Mouse (Mus musculus) limb, embryonic 14.5 days (tissue): ENCODE measurements around the gene Olfr376. TPM values are rescaled to one million over a fixed set of nuclear protein-coding genes. Genes with fewer than 3 reads are reported as not detected.

Experiments
- ATAC-seq: fragments of 200-750 bp; cut with Nextera tagmentation; 2 replicates; pipeline ENCODE4 v1.8.0; 2017; ENCODE audit warnings: low read depth, moderate number of reproducible peaks, moderate TSS enrichment; ENCODE audit not compliant: low FRiP score
- DNase-seq: peaks from one replicate; pipeline ENCODE4 v3.0.0-alpha.2; 2015; ENCODE audit warnings: low spot score
- H3K27ac ChIP-seq: fragments of 300-500 bp; sonication (generic); replicated peaks from 2 replicates; pipeline ENCODE4 v1.5.1; 2014; ENCODE audit warnings: low read depth, mild to moderate bottlenecking, low read length, moderate library complexity, mixed read lengths
- H3K27me3 ChIP-seq: fragments of 300-500 bp; sonication (generic); 2 replicates; pipeline ENCODE4 v1.6.1; 2014; ENCODE audit warnings: low read length, mixed read lengths; ENCODE audit not compliant: control insufficient read depth, insufficient read depth
- H3K36me3 ChIP-seq: fragments of 300-500 bp; sonication (generic); 2 replicates; pipeline ENCODE4 v1.6.1; 2014; ENCODE audit warnings: mild to moderate bottlenecking, low read length, moderate library complexity, mixed read lengths; ENCODE audit not compliant: control insufficient read depth, insufficient read depth
- H3K4me1 ChIP-seq: fragments of 300-500 bp; sonication (generic); 2 replicates; pipeline ENCODE4 v1.6.1; 2014; ENCODE audit warnings: antibody characterized with exemption, low read length, mixed read lengths; ENCODE audit not compliant: control insufficient read depth, insufficient read depth
- H3K4me2 ChIP-seq: fragments of 300-500 bp; sonication (generic); replicated peaks from 2 replicates; pipeline ENCODE4 v1.6.1; 2014; ENCODE audit warnings: low read depth, mild to moderate bottlenecking, low read length, moderate library complexity; ENCODE audit not compliant: severe bottlenecking
- H3K4me3 ChIP-seq: fragments of 300-500 bp; sonication (generic); replicated peaks from 2 replicates; pipeline ENCODE4 v1.5.1; 2014; ENCODE audit warnings: low read length
- H3K9ac ChIP-seq: fragments of 300-500 bp; sonication (generic); 2 replicates; pipeline ENCODE4 v1.6.1; 2014; ENCODE audit warnings: mild to moderate bottlenecking, low read depth, low read length, moderate library complexity; ENCODE audit not compliant: severe bottlenecking
- H3K9me3 ChIP-seq: fragments of 300-500 bp; sonication (generic); 2 replicates; pipeline ENCODE4 v1.6.1; 2016; ENCODE audit warnings: low read length; ENCODE audit not compliant: control insufficient read depth
- POLR2A ChIP-seq: fragments of 200-500 bp; IDR thresholded peaks from 2 replicates; pipeline ENCODE4 v1.8.0; 2012; ENCODE audit warnings: inconsistent platforms, mild to moderate bottlenecking, moderate library complexity, borderline replicate concordance; ENCODE audit not compliant: insufficient read depth, insufficient read length; ENCODE audit errors: extremely low read depth
- WGBS: fragments of 180-500 bp; shearing (Covaris S2); extraction: QIAGEN DNeasy Blood & Tissue Kit; methylation state at CpG from one replicate; pipeline ENCODE4 v1.1.7; 2014; 5-methylcytosine and 5-hydroxymethylcytosine counted together
- polyA plus RNA-seq, 2 experiments: library from polyadenylated mRNA; depleted of rRNA in 1 of 2; stranded (reverse) in 1 of 2; unstranded in 1 of 2; fragments of >200 nt; fragmentation: Nextera tagmentation in 1 of 2; extraction: Ambion mirVana in 1 of 2; gene quantifications; 2 replicates each; pipeline versions ENCODE4 v1.2.1 to v1.2.3; 2012 to 2014

Gene Olfr376
- polyA plus RNA-seq, 2 experiments = not detected

DNA sequence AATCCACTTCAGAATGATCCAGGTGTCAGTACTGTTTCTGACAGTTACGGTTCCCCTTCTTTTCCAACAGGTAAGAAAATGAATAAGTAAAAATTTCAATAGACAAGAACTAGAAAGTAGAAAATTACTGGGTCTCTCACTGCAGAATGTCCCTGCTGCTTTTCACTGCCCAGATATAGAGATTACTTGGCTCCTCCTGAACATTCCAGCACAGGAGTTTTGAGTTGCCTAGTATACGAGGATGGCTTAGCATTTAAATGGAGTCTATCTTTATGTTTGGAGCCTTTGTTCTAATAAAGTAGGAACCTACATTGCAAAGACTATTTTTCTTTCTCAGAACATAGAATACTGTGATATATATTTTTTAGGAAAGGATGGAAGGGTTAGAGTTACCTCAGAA lies 37.7 kb upstream of the Olfr376 start:
- Histone ChIP-seq H3K36me3 (no peaks in the 10 kb centered on the region), H3K4me1 (no peaks in the 10 kb centered on the region), H3K4me2 (no peak overlapping the region), H3K27ac (no peak overlapping the region), H3K9me3 (no peaks in the 10 kb centered on the region), H3K27me3 (no peaks in the 10 kb centered on the region), H3K4me3 (no peak overlapping the region), H3K9ac (no peak overlapping the region)
- no peak for DNase-seq
- TF ChIP-seq POLR2A = no peak
- ATAC-seq = no peak
- WGBS = 73% methylated on average over 2 of the region's 2 CpGs

DNA sequence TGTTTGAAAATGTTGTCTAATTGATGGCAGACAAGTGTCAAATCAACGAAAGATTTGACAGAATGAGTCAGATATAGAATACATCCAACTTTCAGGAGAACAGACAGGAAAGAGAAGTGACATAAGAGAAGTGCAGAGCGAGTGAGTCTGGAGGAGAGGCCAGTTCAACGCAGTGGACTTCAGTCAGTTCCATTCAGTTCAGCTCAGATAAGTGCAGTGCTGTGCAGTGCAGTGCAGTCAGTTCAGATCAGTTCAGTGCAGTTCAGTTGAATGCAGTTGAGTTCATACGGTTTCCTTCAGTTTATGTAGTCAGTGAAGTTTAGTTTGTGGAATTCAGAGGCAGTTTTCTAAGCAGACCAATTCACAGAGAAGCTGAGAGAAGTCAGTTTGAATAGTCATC lies 34.1 kb upstream of the Olfr376 start:
- Histone ChIP-seq H3K4me2 (no peak overlapping the region), H3K9me3 (no peaks in the 10 kb centered on the region), H3K27me3 (no peaks in the 10 kb centered on the region), H3K4me1 (no peaks in the 10 kb centered on the region), H3K27ac (no peak overlapping the region), H3K36me3 (no peaks in the 10 kb centered on the region), H3K4me3 (no peak overlapping the region), H3K9ac (no peak overlapping the region)
- ATAC-seq (no peak), DNase-seq (no peak)
- WGBS = 73% methylated on average over 4 of the region's 4 CpGs
- no peak for TF ChIP-seq POLR2A

DNA sequence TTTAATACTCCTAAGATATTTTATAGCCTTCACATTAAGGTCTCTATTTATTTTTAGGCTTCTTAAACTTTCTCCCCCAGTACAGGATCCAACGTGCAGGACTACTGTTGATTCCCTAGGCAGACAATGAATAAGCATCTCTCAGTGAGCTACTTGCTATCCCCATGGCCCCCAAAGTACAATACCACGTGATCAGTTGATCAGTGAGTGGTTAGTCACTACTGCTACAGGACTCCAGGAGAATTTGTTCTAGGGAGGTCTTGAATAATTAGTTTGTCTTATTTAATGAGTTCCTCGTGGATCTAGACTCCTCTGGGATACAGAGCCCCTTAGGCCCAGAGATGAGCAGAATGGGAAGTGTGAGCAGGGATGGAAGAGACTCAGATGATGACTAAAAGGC lies 20.6 kb upstream of the Olfr376 start, which contains the start of gene Olfr20:
Olfr20 (plus strand) TSS at position 301 of the 400 bp plus-strand sequence.
- no peak within 1 kb of the TSS for H3K27ac ChIP-seq
- H3K27me3 ChIP-seq = no peaks in the 10 kb centered on the region
- ATAC-seq (no peak), DNase-seq (no peak)
- no peaks in the 10 kb centered on the region for H3K9me3 ChIP-seq
- WGBS = 45% methylated on average over 3 of the region's 3 CpGs
- no peaks in the 10 kb centered on the region for H3K4me1 ChIP-seq
- no peaks in the 10 kb centered on the region for H3K36me3 ChIP-seq
- no peak within 1 kb of the TSS for H3K4me3 ChIP-seq
- TF ChIP-seq POLR2A = no peak
- no peak within 1 kb of the TSS for H3K9ac ChIP-seq
- no peak within 1 kb of the TSS for H3K4me2 ChIP-seq

DNA sequence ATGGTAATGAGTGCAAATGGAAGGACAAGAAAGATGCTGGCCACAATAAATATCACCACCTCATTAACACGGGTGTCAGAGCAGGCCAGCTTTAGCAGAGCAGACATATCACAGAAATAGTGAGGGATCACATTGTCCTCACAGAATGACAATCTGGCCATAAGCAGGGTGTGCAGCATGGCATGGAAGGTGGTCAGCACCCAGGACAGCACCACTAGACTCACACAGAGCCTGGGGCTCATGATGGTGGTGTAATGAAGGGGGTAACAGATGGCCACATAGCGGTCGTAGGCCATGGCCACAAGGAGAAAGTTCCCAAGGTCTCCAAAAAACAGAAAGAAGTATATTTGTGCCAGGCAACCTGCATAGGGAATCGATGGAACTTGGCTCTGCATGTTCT lies 24.3 kb downstream of the Olfr376 start:
- Histone ChIP-seq H3K9me3 (no peaks in the 10 kb centered on the region), H3K4me1 (no peaks in the 10 kb centered on the region), H3K9ac (no peak overlapping the region), H3K36me3 (no peaks in the 10 kb centered on the region), H3K4me2 (no peak overlapping the region), H3K27me3 (no peaks in the 10 kb centered on the region), H3K4me3 (no peak overlapping the region), H3K27ac (no peak overlapping the region)
- ATAC-seq = no peak
- no peak for DNase-seq
- TF ChIP-seq POLR2A = no peak
- WGBS = 66% methylated on average over 4 of the region's 4 CpGs

DNA sequence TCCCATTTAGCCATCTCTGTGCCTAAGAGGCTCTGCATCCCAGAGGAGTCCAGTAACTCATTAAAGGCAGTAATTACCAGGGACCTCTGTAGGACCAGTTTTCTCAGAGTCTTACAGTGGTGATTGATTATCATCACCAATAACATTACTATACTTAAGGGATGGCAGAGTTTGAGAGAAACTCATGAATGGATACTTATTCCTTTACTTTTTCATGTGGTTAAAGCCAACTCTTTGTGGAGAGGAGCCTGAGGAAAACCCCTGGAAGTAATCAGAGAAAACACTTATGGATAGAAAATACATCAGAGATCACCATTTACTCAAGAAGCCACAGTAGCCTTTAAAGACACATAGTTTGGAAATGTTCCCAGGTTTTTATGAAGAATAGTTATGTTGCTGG lies 28.5 kb downstream of the Olfr376 start, which contains the start of gene Olfr1:
Olfr1 (minus strand) TSS at position 101 of the 400 bp plus-strand sequence.
- Histone ChIP-seq H3K27ac (no peak within 1 kb of the TSS), H3K4me3 (no peak within 1 kb of the TSS), H3K4me1 (no peaks in the 10 kb centered on the region), H3K9ac (no peak within 1 kb of the TSS), H3K27me3 (no peaks in the 10 kb centered on the region), H3K9me3 (no peaks in the 10 kb centered on the region), H3K4me2 (no peak within 1 kb of the TSS), H3K36me3 (no peaks in the 10 kb centered on the region)
- DNase-seq (no peak), ATAC-seq (no peak)
- TF ChIP-seq POLR2A = no peak

Other genes starting within 250 kb of the Olfr376 start
- gene Haspin, start 233.0 kb upstream of the Olfr376 start, polyA plus RNA-seq (2012; rRNA removed) = 5.5 and 6.1 TPM in 2 replicates
- gene Haspin, start 233.0 kb upstream of the Olfr376 start, polyA plus RNA-seq (2014; fragmentation: Nextera tagmentation; extraction: Ambion mirVana) = 11.2 and 12.6 TPM in 2 replicates
- 1.5 and 1.7 TPM in 2 replicates for gene P2rx5, start 210.8 kb upstream of the Olfr376 start, polyA plus RNA-seq (2012; rRNA removed)
- gene P2rx5, start 210.8 kb upstream of the Olfr376 start, polyA plus RNA-seq (2014; fragmentation: Nextera tagmentation; extraction: Ambion mirVana) = 1.0 and 1.3 TPM in 2 replicates
- 64.7 and 79.8 TPM in 2 replicates for gene Emc6, start 194.2 kb upstream of the Olfr376 start, polyA plus RNA-seq (2012; rRNA removed)
- 101 and 102 TPM in 2 replicates for gene Emc6, start 194.2 kb upstream of the Olfr376 start, polyA plus RNA-seq (2014; fragmentation: Nextera tagmentation; extraction: Ambion mirVana)
- gene Tax1bp3, start 194.2 kb upstream of the Olfr376 start, polyA plus RNA-seq (2012; rRNA removed) = 106 and 135 TPM in 2 replicates
- 224 and 235 TPM in 2 replicates for gene Tax1bp3, start 194.2 kb upstream of the Olfr376 start, polyA plus RNA-seq (2014; fragmentation: Nextera tagmentation; extraction: Ambion mirVana)
- gene Ctns, start 172.2 kb upstream of the Olfr376 start, polyA plus RNA-seq (2012; rRNA removed) = 25.9 and 32.0 TPM in 2 replicates
- 24.6 and 27.4 TPM in 2 replicates for gene Ctns, start 172.2 kb upstream of the Olfr376 start, polyA plus RNA-seq (2014; fragmentation: Nextera tagmentation; extraction: Ambion mirVana)
- gene Shpk, start 171.8 kb upstream of the Olfr376 start, polyA plus RNA-seq (2012; rRNA removed) = 3.0 and 3.1 TPM in 2 replicates
- gene Shpk, start 171.8 kb upstream of the Olfr376 start, polyA plus RNA-seq (2014; fragmentation: Nextera tagmentation; extraction: Ambion mirVana) = 1.8 and 2.8 TPM in 2 replicates
- 0.20 and 0.22 TPM in 2 replicates for gene Trpv1, start 137.0 kb upstream of the Olfr376 start, polyA plus RNA-seq (2012; rRNA removed)
- gene Trpv1, start 137.0 kb upstream of the Olfr376 start, polyA plus RNA-seq (2014; fragmentation: Nextera tagmentation; extraction: Ambion mirVana) = 0.41 TPM in 1 of 2 replicates, not detected in the other
- 0.41 and 0.54 TPM in 2 replicates for gene Trpv3, start 103.9 kb upstream of the Olfr376 start, polyA plus RNA-seq (2012; rRNA removed)
- gene Trpv3, start 103.9 kb upstream of the Olfr376 start, polyA plus RNA-seq (2014; fragmentation: Nextera tagmentation; extraction: Ambion mirVana) = 0.47 and 0.55 TPM in 2 replicates
- 1.1 TPM in 2 replicates for gene Aspa, start 41.6 kb upstream of the Olfr376 start, polyA plus RNA-seq (2012; rRNA removed)
- 0.76 and 1.0 TPM in 2 replicates for gene Aspa, start 41.6 kb upstream of the Olfr376 start, polyA plus RNA-seq (2014; fragmentation: Nextera tagmentation; extraction: Ambion mirVana)
- gene Gm49340, start 41.5 kb upstream of the Olfr376 start, polyA plus RNA-seq (2012; rRNA removed) = not detected in 2 replicates
- gene Gm49340, start 41.5 kb upstream of the Olfr376 start, polyA plus RNA-seq (2014; fragmentation: Nextera tagmentation; extraction: Ambion mirVana) = not detected in 2 replicates
- gene Spata22, start 41.5 kb upstream of the Olfr376 start, polyA plus RNA-seq (2012; rRNA removed) = not detected in 2 replicates
- gene Spata22, start 41.5 kb upstream of the Olfr376 start, polyA plus RNA-seq (2014; fragmentation: Nextera tagmentation; extraction: Ambion mirVana) = not detected in 2 replicates
- not detected in 2 replicates for gene Olfr20, start 20.5 kb upstream of the Olfr376 start, polyA plus RNA-seq (2012; rRNA removed)
- not detected in 2 replicates for gene Olfr20, start 20.5 kb upstream of the Olfr376 start, polyA plus RNA-seq (2014; fragmentation: Nextera tagmentation; extraction: Ambion mirVana)
- gene Olfr1, start 28.4 kb downstream of the Olfr376 start, polyA plus RNA-seq (2012; rRNA removed) = not detected in 2 replicates
- not detected in 2 replicates for gene Olfr1, start 28.4 kb downstream of the Olfr376 start, polyA plus RNA-seq (2014; fragmentation: Nextera tagmentation; extraction: Ambion mirVana)
- gene Olfr378, start 57.2 kb downstream of the Olfr376 start, polyA plus RNA-seq (2012; rRNA removed) = not detected in 2 replicates
- not detected in 2 replicates for gene Olfr378, start 57.2 kb downstream of the Olfr376 start, polyA plus RNA-seq (2014; fragmentation: Nextera tagmentation; extraction: Ambion mirVana)
- not detected in 2 replicates for gene Olfr380, start 86.3 kb downstream of the Olfr376 start, polyA plus RNA-seq (2012; rRNA removed)
- not detected in 2 replicates for gene Olfr380, start 86.3 kb downstream of the Olfr376 start, polyA plus RNA-seq (2014; fragmentation: Nextera tagmentation; extraction: Ambion mirVana)
- gene Olfr381, start 120.4 kb downstream of the Olfr376 start, polyA plus RNA-seq (2012; rRNA removed) = not detected in 2 replicates
- not detected in 2 replicates for gene Olfr381, start 120.4 kb downstream of the Olfr376 start, polyA plus RNA-seq (2014; fragmentation: Nextera tagmentation; extraction: Ambion mirVana)
- gene Olfr382, start 146.0 kb downstream of the Olfr376 start, polyA plus RNA-seq (2012; rRNA removed) = not detected in 2 replicates
- not detected in 2 replicates for gene Olfr382, start 146.0 kb downstream of the Olfr376 start, polyA plus RNA-seq (2014; fragmentation: Nextera tagmentation; extraction: Ambion mirVana)
- not detected in 2 replicates for gene Olfr385, start 221.8 kb downstream of the Olfr376 start, polyA plus RNA-seq (2012; rRNA removed)
- gene Olfr385, start 221.8 kb downstream of the Olfr376 start, polyA plus RNA-seq (2014; fragmentation: Nextera tagmentation; extraction: Ambion mirVana) = not detected in 2 replicates
- not detected in 2 replicates for gene Olfr384, start 227.3 kb downstream of the Olfr376 start, polyA plus RNA-seq (2012; rRNA removed)
- not detected in 2 replicates for gene Olfr384, start 227.3 kb downstream of the Olfr376 start, polyA plus RNA-seq (2014; fragmentation: Nextera tagmentation; extraction: Ambion mirVana)